Mouse (Mus musculus): ENCODE data around the gene Eif1ad. TPM values are rescaled to one million over a fixed set of nuclear protein-coding genes. Genes with fewer than 3 reads are reported as not detected.
A peak's percentile ranks its signal among the peaks of the same experiment; 100 is the strongest.
"Not testable (repeated sequence)": the region's sequence is repeated elsewhere in the genome, so short reads cannot be mapped to it uniquely, and the experiment has no call there.

Gene Eif1ad
- polyA plus RNA-seq, 1 experiment from 2014 or later, result 40.5 TPM

- H3K9ac ChIP-seq, result no peak overlapping the region
- WGBS, result 87% methylated on average over 1 of the region's 1 CpGs
- H3K4me3 ChIP-seq, result no peak overlapping the region
- H3K4me1 ChIP-seq, result no peaks in the 10 kb centered on the region
- H3K4me2 ChIP-seq, result no peak overlapping the region
- H3K9me3 ChIP-seq, result no peaks in the 10 kb centered on the region
- H3K27me3 ChIP-seq (replicated peaks), result no peaks in the 10 kb centered on the region
- H3K27ac ChIP-seq (replicated peaks), result no peak overlapping the region
- no peak for ATAC-seq (ENCODE audit: extremely low read depth, insufficient number of reproducible peaks, low FRiP score, low TSS enrichment)
- H3K36me3 ChIP-seq, result peaks cover 89% of the 10 kb centered on the region
Measured at GRCm38 (mm10) chr19:5377446-5377845, 10.9 kb downstream of the Eif1ad start.

- Histone ChIP-seq H3K4me3 (no peak overlapping the region), H3K36me3 (peaks cover 82% of the 10 kb centered on the region), H3K27ac (replicated peaks) (no peak overlapping the region), H3K27me3 (replicated peaks) (no peaks in the 10 kb centered on the region), H3K4me2 (no peak overlapping the region), H3K9ac (no peak overlapping the region), H3K9me3 (no peaks in the 10 kb centered on the region), H3K4me1 (peaks cover 16% of the 10 kb centered on the region)
- no peak for ATAC-seq (ENCODE audit: extremely low read depth, insufficient number of reproducible peaks, low FRiP score, low TSS enrichment)
- 87% methylated on average over 12 of the region's 12 CpGs for WGBS
Measured at GRCm38 (mm10) chr19:5383326-5383725, 16.8 kb downstream of the Eif1ad start.

- 90% methylated on average over 8 of the region's 8 CpGs for WGBS
- Histone ChIP-seq H3K4me3 (no peak overlapping the region), H3K4me2 (no peak overlapping the region), H3K36me3 (peaks cover 68% of the 10 kb centered on the region), H3K4me1 (peaks cover 23% of the 10 kb centered on the region), H3K9me3 (no peaks in the 10 kb centered on the region), H3K9ac (no peak overlapping the region), H3K27me3 (replicated peaks) (no peaks in the 10 kb centered on the region), H3K27ac (replicated peaks) (no peak overlapping the region)
- no peak for ATAC-seq (ENCODE audit: extremely low read depth, insufficient number of reproducible peaks, low FRiP score, low TSS enrichment)
Measured at GRCm38 (mm10) chr19:5384715-5385114, 18.2 kb downstream of the Eif1ad start.

GRCm38 (mm10) chr19:5388011-5388441, 21.5 kb downstream of the Eif1ad start:
- Histone ChIP-seq H3K27ac (replicated peaks) (peak overlapping the region; percentile 90), H3K4me3 (peak overlapping the region; percentile 100), H3K9ac (peak overlapping the region; percentile 98), H3K4me1 (peaks cover 47% of the 10 kb centered on the region), H3K27me3 (replicated peaks) (no peaks in the 10 kb centered on the region), H3K4me2 (peak overlapping the region; percentile 90), H3K9me3 (no peaks in the 10 kb centered on the region), H3K36me3 (peaks cover 35% of the 10 kb centered on the region)
- WGBS, result 1% methylated on average over 41 of the region's 43 CpGs
- ATAC-seq (ENCODE audit: extremely low read depth, insufficient number of reproducible peaks, low FRiP score, low TSS enrichment), result peak; percentile 45; the same call in 1 of the 2 replicates

- Histone ChIP-seq H3K4me1 (peaks cover 51% of the 10 kb centered on the region), H3K27me3 (replicated peaks) (no peaks in the 10 kb centered on the region), H3K36me3 (peaks cover 28% of the 10 kb centered on the region), H3K4me2 (peak within 1 kb of the TSS; percentile 90), H3K27ac (replicated peaks) (peak within 1 kb of the TSS; percentile 90), H3K9ac (peak within 1 kb of the TSS; percentile 98), H3K4me3 (peak within 1 kb of the TSS; percentile 100), H3K9me3 (no peaks in the 10 kb centered on the region)
- 1% methylated on average over 43 of the region's 43 CpGs for WGBS
- ATAC-seq (ENCODE audit: extremely low read depth, insufficient number of reproducible peaks, low FRiP score, low TSS enrichment), result peak; percentile 87
Measured at GRCm38 (mm10) chr19:5388588-5389242, 22.2 kb downstream of the Eif1ad start, which contains the start of gene Sart1. Gene Sart1 (minus strand): TSS chr19:5388703.

- Histone ChIP-seq H3K9ac (peak overlapping the region; percentile 98), H3K4me1 (peaks cover 51% of the 10 kb centered on the region), H3K4me2 (peak overlapping the region; percentile 90), H3K27ac (replicated peaks) (peak overlapping the region; percentile 90), H3K36me3 (peaks cover 19% of the 10 kb centered on the region), H3K27me3 (replicated peaks) (no peaks in the 10 kb centered on the region), H3K4me3 (peak overlapping the region; percentile 100), H3K9me3 (no peaks in the 10 kb centered on the region)
- WGBS, result 20% methylated on average over 12 of the region's 12 CpGs
- ATAC-seq (ENCODE audit: extremely low read depth, insufficient number of reproducible peaks, low FRiP score, low TSS enrichment), result no peak
Measured at GRCm38 (mm10) chr19:5389647-5390046, 23.1 kb downstream of the Eif1ad start.

- H3K36me3 ChIP-seq, result peaks cover 11% of the 10 kb centered on the region
- peak overlapping the region; percentile 98 for H3K9ac ChIP-seq
- no peak for ATAC-seq (ENCODE audit: extremely low read depth, insufficient number of reproducible peaks, low FRiP score, low TSS enrichment)
- peaks cover 51% of the 10 kb centered on the region for H3K4me1 ChIP-seq
- no peak overlapping the region for H3K27ac ChIP-seq (replicated peaks)
- H3K27me3 ChIP-seq (replicated peaks), result no peaks in the 10 kb centered on the region
- 62% methylated on average over 8 of the region's 8 CpGs for WGBS
- peak overlapping the region; percentile 90 for H3K4me2 ChIP-seq
- no peaks in the 10 kb centered on the region for H3K9me3 ChIP-seq
- peak overlapping the region; percentile 100 for H3K4me3 ChIP-seq
Measured at GRCm38 (mm10) chr19:5390416-5390815, 23.9 kb downstream of the Eif1ad start.

- H3K27me3 ChIP-seq (replicated peaks), result no peaks in the 10 kb centered on the region
- H3K4me2 ChIP-seq, result 0 out of 2 replicates have a peak overlapping the region, but pooled peaks have one; percentile 7
- peaks cover 35% of the 10 kb centered on the region for H3K4me1 ChIP-seq
- no peaks in the 10 kb centered on the region for H3K9me3 ChIP-seq
- H3K4me3 ChIP-seq, result no peak overlapping the region
- H3K36me3 ChIP-seq, result no peaks in the 10 kb centered on the region
- WGBS, result 30% methylated on average over 4 of the region's 4 CpGs
- ATAC-seq (ENCODE audit: extremely low read depth, insufficient number of reproducible peaks, low FRiP score, low TSS enrichment), result no peak
- H3K27ac ChIP-seq (replicated peaks), result peak overlapping the region; percentile 81
- peak overlapping the region; percentile 40 for H3K9ac ChIP-seq
Measured at GRCm38 (mm10) chr19:5392892-5393291, 26.4 kb downstream of the Eif1ad start.

GRCm38 (mm10) chr19:5394168-5394567, 27.6 kb downstream of the Eif1ad start:
- H3K4me3 ChIP-seq, result no peak overlapping the region
- H3K4me1 ChIP-seq, result peaks cover 33% of the 10 kb centered on the region
- 41% methylated on average over 10 of the region's 10 CpGs for WGBS
- ATAC-seq (ENCODE audit: extremely low read depth, insufficient number of reproducible peaks, low FRiP score, low TSS enrichment), result no peak
- no peaks in the 10 kb centered on the region for H3K9me3 ChIP-seq
- no peak overlapping the region for H3K27ac ChIP-seq (replicated peaks)
- no peaks in the 10 kb centered on the region for H3K27me3 ChIP-seq (replicated peaks)
- no peak overlapping the region for H3K9ac ChIP-seq
- no peaks in the 10 kb centered on the region for H3K36me3 ChIP-seq
- H3K4me2 ChIP-seq, result no peak overlapping the region

- no peak for ATAC-seq (ENCODE audit: extremely low read depth, insufficient number of reproducible peaks, low FRiP score, low TSS enrichment)
- H3K36me3 ChIP-seq, result no peaks in the 10 kb centered on the region
- WGBS, result 63% methylated on average over 4 of the region's 4 CpGs
- no peak overlapping the region for H3K9ac ChIP-seq
- H3K4me1 ChIP-seq, result peaks cover 21% of the 10 kb centered on the region
- no peak overlapping the region for H3K4me2 ChIP-seq
- H3K4me3 ChIP-seq, result no peak overlapping the region
- no peaks in the 10 kb centered on the region for H3K27me3 ChIP-seq (replicated peaks)
- no peak overlapping the region for H3K27ac ChIP-seq (replicated peaks)
- no peaks in the 10 kb centered on the region for H3K9me3 ChIP-seq
Measured at GRCm38 (mm10) chr19:5395371-5395770, 28.8 kb downstream of the Eif1ad start.

- not testable (repeated sequence) for ATAC-seq (ENCODE audit: extremely low read depth, insufficient number of reproducible peaks, low FRiP score, low TSS enrichment)
- 66% methylated on average over 4 of the region's 4 CpGs for WGBS
- H3K27ac ChIP-seq (replicated peaks), result peak overlapping the region; percentile 20; the same call in 1 of the 2 replicates
Measured at GRCm38 (mm10) chr19:5401073-5401472, 34.5 kb downstream of the Eif1ad start.

GRCm38 (mm10) chr19:5402293-5402692, 35.8 kb downstream of the Eif1ad start, which contains the start of gene Tsga10ip:
Gene Tsga10ip (minus strand): TSS chr19:5402526.
- Histone ChIP-seq H3K9me3 (no peaks in the 10 kb centered on the region), H3K4me1 (peaks cover 10% of the 10 kb centered on the region), H3K9ac (0 out of 2 replicates have a peak within 1 kb of the TSS, but pooled peaks have one; percentile 21), H3K4me3 (no peak within 1 kb of the TSS), H3K27ac (replicated peaks) (no peak within 1 kb of the TSS), H3K4me2 (no peak within 1 kb of the TSS), H3K36me3 (no peaks in the 10 kb centered on the region), H3K27me3 (replicated peaks) (no peaks in the 10 kb centered on the region)
- ATAC-seq (ENCODE audit: extremely low read depth, insufficient number of reproducible peaks, low FRiP score, low TSS enrichment), result no peak
- WGBS, result 75% methylated on average over 8 of the region's 8 CpGs

More at GRCm38 (mm10) chr19:5401073-5401472, 34.5 kb downstream of the Eif1ad start:
- H3K36me3 ChIP-seq; H3K4me3 ChIP-seq; H3K27me3 ChIP-seq (replicated peaks); H3K4me2 ChIP-seq; H3K4me1 ChIP-seq; H3K9me3 ChIP-seq: not testable (repeated sequence)
- peak overlapping the region; percentile 16; the same call in 1 of the 2 replicates for H3K9ac ChIP-seq

All from heart, embryonic 13.5 days (tissue).